Mouse (Mus musculus) hindbrain, embryonic 11.5 days (tissue): Measurements from ENCODE around the gene Morc3. TPM values are rescaled to one million over a fixed set of nuclear protein-coding genes. Genes with fewer than 3 reads are reported as not detected.
"Not testable (repeated sequence)": the region's sequence is repeated elsewhere in the genome, so short reads cannot be mapped to it uniquely, and the experiment has no call there.

Experiments used
- ATAC-seq: fragments of 200-750 bp; cut with Nextera tagmentation; 2 replicates; pipeline ENCODE4 v1.8.0; 2017; ENCODE audit warnings: mild to moderate bottlenecking, moderate TSS enrichment, moderate library complexity; ENCODE audit not compliant: low FRiP score
- DNase-seq: peaks from one replicate; pipeline ENCODE4 v3.0.0-alpha.2; 2015; ENCODE audit warnings: low spot score
- H3K27ac ChIP-seq: fragments of 300-500 bp; sonication (generic); 2 replicates; pipeline ENCODE4 v1.5.1; 2014; ENCODE audit warnings: mild to moderate bottlenecking, low read depth, low read length
- H3K27me3 ChIP-seq: fragments of 300-500 bp; sonication (generic); 2 replicates; pipeline ENCODE4 v1.6.1; 2014; ENCODE audit warnings: mild to moderate bottlenecking, low read length, moderate library complexity, mixed read lengths; ENCODE audit not compliant: control insufficient read depth, insufficient read depth
- H3K36me3 ChIP-seq: fragments of 300-500 bp; sonication (generic); 2 replicates; pipeline ENCODE4 v1.6.1; 2014; ENCODE audit warnings: mild to moderate bottlenecking, low read length, moderate library complexity, mixed read lengths; ENCODE audit not compliant: control insufficient read depth, insufficient read depth
- H3K4me1 ChIP-seq: fragments of 300-500 bp; sonication (generic); replicated peaks from 2 replicates; pipeline ENCODE4 v1.6.1; 2014; ENCODE audit warnings: low read length, mixed read lengths; ENCODE audit not compliant: control insufficient read depth, insufficient read depth
- H3K4me2 ChIP-seq: fragments of 300-500 bp; sonication (generic); replicated peaks from 2 replicates; pipeline ENCODE4 v1.6.1; 2014; ENCODE audit warnings: mild to moderate bottlenecking, low read depth, low read length
- H3K4me3 ChIP-seq: fragments of 300-500 bp; sonication (generic); 2 replicates; pipeline ENCODE4 v1.5.1; 2014; ENCODE audit warnings: low read depth, low read length
- H3K9ac ChIP-seq: fragments of 300-500 bp; sonication (generic); 2 replicates; pipeline ENCODE4 v1.6.1; 2014; ENCODE audit warnings: low read depth, low read length
- H3K9me3 ChIP-seq: fragments of 300-500 bp; sonication (generic); 2 replicates; pipeline ENCODE4 v1.6.1; 2016; ENCODE audit warnings: low read length; ENCODE audit not compliant: control insufficient read depth
- WGBS: fragments of 180-500 bp; shearing (Covaris S2); extraction: QIAGEN DNeasy Blood & Tissue Kit; methylation state at CpG from one replicate; pipeline ENCODE4 v1.1.7; 2014; 5-methylcytosine and 5-hydroxymethylcytosine counted together
- polyA plus RNA-seq: library from polyadenylated mRNA; unstranded; fragments of >200 nt; fragmentation: Nextera tagmentation; extraction: Ambion mirVana; gene quantifications from 2 replicates; pipeline ENCODE4 v1.2.1, GENCODE M21; 2014

The Morc3 gene
- polyA plus RNA-seq, 1 experiment from 2014 or later = 37.9 TPM

DNA sequence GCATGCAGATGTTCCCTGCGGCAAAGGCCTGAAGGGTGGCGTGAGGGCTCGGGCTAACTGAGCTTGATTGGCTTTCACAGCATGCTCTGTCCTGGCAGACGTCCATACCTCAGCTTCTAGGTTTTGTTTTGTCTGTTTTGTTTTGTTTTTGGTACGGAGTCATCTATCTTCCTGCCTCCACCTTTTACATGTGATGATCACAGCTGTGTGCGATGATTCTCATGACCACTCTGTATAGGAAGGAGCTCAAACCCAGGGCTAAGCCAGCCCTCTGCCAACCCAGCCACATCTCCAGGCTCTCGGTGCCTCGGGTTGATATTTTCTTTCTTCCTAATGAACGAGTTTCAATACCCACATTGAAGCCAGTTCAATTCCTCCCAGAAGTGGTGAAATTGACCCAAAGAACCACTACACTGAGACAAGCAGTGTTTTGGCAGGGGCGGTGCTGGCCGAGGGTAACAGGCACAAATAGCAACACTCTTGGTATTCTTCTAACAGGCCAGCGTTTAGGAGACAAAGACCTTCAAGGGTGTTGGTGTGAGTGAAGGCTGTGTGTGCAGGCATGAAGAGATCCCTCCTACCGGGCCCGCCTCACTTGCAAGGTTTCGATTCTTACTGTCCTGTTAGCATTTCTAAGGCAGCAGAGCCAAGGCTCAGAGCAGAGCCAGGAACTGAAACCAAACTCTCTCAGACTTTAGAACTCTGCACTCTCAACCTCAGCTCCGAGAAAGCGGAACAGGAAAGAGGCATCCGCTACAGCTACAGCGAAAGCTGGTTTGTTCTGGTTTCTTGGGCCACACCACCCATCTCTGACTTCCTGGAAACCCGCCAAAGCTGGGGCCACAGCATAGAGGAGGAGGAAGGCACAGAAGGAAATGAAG is 15.8 kb upstream of the Morc3 start:
- no peak overlapping the region for H3K4me3 ChIP-seq
- ATAC-seq = no peak
- DNase-seq = no peak
- no peak overlapping the region for H3K4me2 ChIP-seq
- H3K36me3 ChIP-seq = peaks cover 3% of the 10 kb centered on the region; the same call in 1 of the 2 replicates
- no peak overlapping the region for H3K27ac ChIP-seq
- H3K9me3 ChIP-seq = no peaks in the 10 kb centered on the region
- 60% methylated on average over 20 of the region's 20 CpGs for WGBS
- 0 out of 2 replicates have a peak, but pooled peaks cover 2% of the 10 kb centered on the region for H3K4me1 ChIP-seq
- no peaks in the 10 kb centered on the region for H3K27me3 ChIP-seq
- H3K9ac ChIP-seq = no peak overlapping the region

DNA sequence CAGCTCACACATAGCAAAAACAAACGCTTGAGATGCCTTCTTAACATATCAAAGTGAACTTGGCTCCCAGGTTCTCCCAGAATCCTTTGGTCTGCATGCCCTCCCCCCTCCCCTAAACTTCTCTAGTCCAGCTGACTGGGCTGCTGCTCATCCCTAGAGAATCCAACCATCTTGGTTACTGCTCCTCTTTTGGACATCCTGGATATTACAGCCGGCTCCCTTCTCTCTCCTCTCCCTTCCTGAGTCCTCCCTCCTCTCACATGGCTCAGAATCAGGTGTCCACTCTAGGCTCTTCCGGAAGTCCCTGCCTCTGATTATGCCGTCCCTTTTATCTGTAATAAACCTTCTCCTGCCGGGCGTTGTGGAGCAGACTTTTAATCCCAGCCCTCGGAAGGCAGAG is 15.1 kb upstream of the Morc3 start:
- WGBS = 73% methylated on average over 7 of the region's 7 CpGs
- Histone ChIP-seq H3K36me3 (peaks cover 3% of the 10 kb centered on the region; the same call in 1 of the 2 replicates), H3K4me2 (no peak overlapping the region), H3K4me1 (0 out of 2 replicates have a peak, but pooled peaks cover 2% of the 10 kb centered on the region), H3K27me3 (no peaks in the 10 kb centered on the region), H3K9ac (no peak overlapping the region), H3K4me3 (no peak overlapping the region), H3K27ac (no peak overlapping the region), H3K9me3 (no peaks in the 10 kb centered on the region)
- ATAC-seq (no peak), DNase-seq (no peak)

DNA sequence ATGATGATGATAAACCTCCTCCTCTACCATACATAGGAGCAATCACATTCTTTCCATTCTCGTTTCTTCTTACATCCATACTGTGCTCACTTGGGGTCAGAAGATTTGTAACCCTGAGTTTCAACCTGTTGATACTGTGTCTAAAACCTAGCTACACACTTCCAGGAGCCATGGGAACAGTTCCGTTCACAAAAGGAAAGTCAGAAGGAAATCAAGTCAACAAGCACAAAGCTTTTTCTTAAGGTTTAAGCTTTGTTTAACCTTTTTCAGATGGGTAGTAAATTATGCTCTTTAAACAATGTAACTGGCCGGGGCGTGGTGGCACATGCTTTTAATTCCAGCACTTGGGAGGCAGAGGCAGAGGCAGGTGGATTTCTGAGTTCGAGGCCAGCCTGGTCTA is 14.6 kb upstream of the Morc3 start:
- H3K4me3 ChIP-seq = no peak overlapping the region
- peaks cover 2% of the 10 kb centered on the region; the same call in 1 of the 2 replicates for H3K36me3 ChIP-seq
- no peak overlapping the region for H3K27ac ChIP-seq
- H3K9me3 ChIP-seq = no peaks in the 10 kb centered on the region
- 0 out of 2 replicates have a peak, but pooled peaks cover 2% of the 10 kb centered on the region for H3K4me1 ChIP-seq
- WGBS = 87% methylated on average over 5 of the region's 5 CpGs
- ATAC-seq = no peak
- H3K9ac ChIP-seq = no peak overlapping the region
- DNase-seq = no peak
- no peaks in the 10 kb centered on the region for H3K27me3 ChIP-seq
- no peak overlapping the region for H3K4me2 ChIP-seq

DNA sequence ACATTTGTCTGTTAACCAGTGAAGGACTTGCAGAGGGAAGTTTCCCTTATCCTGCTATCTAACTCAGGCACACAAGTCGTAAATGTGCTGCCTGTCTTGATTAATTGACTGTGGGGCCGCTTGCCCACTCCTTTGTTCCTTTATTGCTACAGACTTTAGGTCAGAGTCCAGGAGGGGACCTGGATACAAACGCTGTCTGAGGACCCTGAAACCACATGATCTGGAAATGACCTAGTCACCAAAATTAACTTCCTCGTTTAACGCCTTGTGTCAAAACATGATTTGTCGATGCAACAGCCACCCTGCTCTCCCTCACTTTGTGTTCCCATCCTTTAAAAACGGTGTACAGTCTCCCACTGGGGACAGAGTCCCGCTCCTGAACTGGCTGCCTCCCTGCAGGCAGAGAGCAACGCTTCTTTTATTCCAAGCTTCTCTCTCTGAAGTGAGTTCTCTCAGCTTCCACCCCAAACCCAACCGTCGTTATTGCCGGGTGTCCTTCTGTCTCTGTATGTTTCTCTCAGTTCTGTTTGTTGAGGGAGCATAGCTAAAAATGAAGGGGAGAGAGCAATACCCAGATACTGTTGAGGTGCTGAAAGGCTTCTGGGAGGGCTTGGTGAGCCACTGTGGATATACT is 13.1 kb upstream of the Morc3 start:
- Histone ChIP-seq H3K4me2 (no peak overlapping the region), H3K27me3 (no peaks in the 10 kb centered on the region), H3K4me1 (0 out of 2 replicates have a peak, but pooled peaks cover 2% of the 10 kb centered on the region), H3K27ac (no peak overlapping the region), H3K9ac (no peak overlapping the region), H3K4me3 (no peak overlapping the region), H3K36me3 (no peaks in the 10 kb centered on the region), H3K9me3 (no peaks in the 10 kb centered on the region)
- ATAC-seq (no peak), DNase-seq (no peak)
- WGBS = 46% methylated on average over 12 of the region's 12 CpGs

DNA sequence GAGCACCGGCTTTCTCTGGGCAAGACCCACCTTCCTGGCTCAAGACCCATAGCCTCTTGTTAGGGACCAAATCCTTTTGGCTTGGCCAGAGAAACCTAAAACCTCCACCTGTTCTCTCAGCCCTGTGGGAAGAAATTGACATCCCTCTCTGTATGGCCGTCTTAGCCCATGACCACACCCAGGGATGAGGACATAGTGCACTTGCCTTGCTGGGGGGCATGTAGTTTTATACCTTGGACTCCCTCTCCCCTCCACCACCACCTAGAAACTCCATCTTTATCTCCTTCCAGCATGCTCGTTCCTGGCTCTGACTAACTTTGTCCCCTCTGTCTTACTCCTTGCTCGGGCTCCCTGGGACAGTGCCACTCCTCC is 12.6 kb upstream of the Morc3 start:
- Histone ChIP-seq H3K4me3 (no peak overlapping the region), H3K9ac (no peak overlapping the region), H3K4me1 (0 out of 2 replicates have a peak, but pooled peaks cover 2% of the 10 kb centered on the region), H3K4me2 (no peak overlapping the region), H3K27ac (no peak overlapping the region), H3K36me3 (no peaks in the 10 kb centered on the region), H3K9me3 (no peaks in the 10 kb centered on the region), H3K27me3 (no peaks in the 10 kb centered on the region)
- DNase-seq (no peak), ATAC-seq (no peak)
- WGBS = 80% methylated on average over 4 of the region's 4 CpGs

DNA sequence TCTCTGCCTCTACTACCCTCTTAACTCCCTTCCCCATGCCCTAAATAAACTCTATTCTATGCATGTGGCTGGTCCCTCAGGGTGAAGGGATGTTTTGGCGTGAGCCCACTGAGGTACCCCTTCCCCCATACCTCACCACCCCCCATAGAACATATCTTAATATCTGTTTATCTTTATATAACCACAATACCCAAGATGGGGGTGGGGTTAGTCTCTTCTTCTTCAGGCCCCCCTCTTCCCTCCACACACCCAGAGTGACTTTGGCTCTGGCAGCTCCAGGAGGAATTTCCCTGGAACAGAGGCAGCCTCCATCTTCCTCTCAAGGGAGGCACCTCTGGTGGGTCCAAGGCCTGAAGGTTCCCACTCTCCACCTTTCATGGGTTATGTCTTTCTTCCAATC is 11.9 kb upstream of the Morc3 start:
- 100% methylated on average over 1 of the region's 1 CpGs for WGBS
- H3K36me3 ChIP-seq = no peaks in the 10 kb centered on the region
- no peaks in the 10 kb centered on the region for H3K27me3 ChIP-seq
- no peak overlapping the region for H3K4me2 ChIP-seq
- 0 out of 2 replicates have a peak, but pooled peaks cover 2% of the 10 kb centered on the region for H3K4me1 ChIP-seq
- H3K9ac ChIP-seq = no peak overlapping the region
- no peaks in the 10 kb centered on the region for H3K9me3 ChIP-seq
- no peak for DNase-seq
- ATAC-seq = no peak
- no peak overlapping the region for H3K4me3 ChIP-seq
- H3K27ac ChIP-seq = no peak overlapping the region

DNA sequence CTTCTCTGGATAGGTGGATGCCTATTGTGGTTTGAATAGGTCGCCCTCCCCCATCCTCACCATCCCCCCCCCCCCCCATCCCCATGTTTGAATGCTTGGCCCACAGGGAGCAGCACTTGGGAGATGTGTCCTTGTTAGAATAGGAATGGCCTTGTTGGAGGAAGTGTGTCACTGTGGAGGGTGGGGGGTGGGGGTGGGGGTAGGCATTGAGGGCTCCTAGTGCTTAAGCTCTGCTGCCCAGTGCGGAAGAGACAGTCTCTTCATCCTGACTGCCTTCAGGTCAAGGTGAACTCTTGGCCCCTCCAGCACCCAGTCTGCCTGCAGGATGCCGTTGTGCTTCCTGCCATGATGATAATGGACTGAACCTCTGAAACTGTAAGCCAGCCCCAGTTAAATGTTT is 10.2 kb upstream of the Morc3 start:
- WGBS = 87% methylated on average over 3 of the region's 3 CpGs
- ATAC-seq (no peak), DNase-seq (no peak)

DNA sequence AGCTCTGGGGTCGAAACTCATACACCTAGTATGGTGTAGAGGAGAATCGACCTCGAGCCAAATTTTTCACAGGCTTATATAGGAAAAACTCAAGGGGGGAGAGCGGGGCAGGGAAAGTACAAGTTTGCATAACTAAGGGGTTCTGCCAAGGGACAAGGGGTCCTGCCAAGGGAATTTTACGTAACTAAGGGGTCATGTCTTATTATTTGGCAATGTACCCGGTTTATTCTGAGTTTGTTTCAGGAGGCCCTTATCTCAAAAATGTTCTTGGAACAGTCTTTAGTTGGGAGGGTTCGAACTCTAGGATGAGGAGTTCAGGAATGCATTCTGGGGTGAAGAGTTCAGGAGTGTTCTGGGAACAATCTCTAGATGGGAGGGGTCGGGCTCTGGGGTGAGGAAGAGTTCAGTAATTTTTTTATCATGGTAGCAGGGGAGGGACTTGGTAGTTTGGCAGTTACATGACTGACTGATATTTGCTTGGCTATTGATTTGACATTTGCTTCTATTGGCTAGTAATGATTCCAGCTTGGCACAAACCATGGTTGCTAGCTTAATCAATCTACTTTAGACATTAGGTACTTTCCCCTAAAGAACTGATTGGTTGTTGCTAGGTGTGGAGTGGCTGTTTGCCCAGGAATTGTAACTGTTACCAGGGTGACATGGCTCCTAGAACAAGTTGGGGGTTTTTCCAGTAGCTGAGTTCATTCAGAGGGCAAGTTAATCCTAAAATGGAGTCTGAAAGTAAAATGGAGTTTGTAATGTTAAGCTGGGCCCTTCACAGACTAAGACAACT is 9.3 kb upstream of the Morc3 start:
- DNase-seq, H3K36me3 ChIP-seq, H3K4me1 ChIP-seq, H3K4me3 ChIP-seq, H3K9ac ChIP-seq, H3K27me3 ChIP-seq, H3K4me2 ChIP-seq, ATAC-seq, H3K9me3 ChIP-seq, H3K27ac ChIP-seq: not testable (repeated sequence)
- WGBS = 86% methylated on average over 4 of the region's 8 CpGs

More for the DNA sequence above, 10.2 kb upstream of the Morc3 start:
- Histone ChIP-seq H3K36me3 (no peaks in the 10 kb centered on the region), H3K4me2 (no peak overlapping the region), H3K27me3 (no peaks in the 10 kb centered on the region), H3K4me3 (no peak overlapping the region), H3K27ac (no peak overlapping the region), H3K9me3 (no peaks in the 10 kb centered on the region), H3K4me1 (0 out of 2 replicates have a peak, but pooled peaks cover 2% of the 10 kb centered on the region), H3K9ac (no peak overlapping the region)
